9 mouse cellular contexts compared by ENCODE assay signal in the genomic region with DNA sequence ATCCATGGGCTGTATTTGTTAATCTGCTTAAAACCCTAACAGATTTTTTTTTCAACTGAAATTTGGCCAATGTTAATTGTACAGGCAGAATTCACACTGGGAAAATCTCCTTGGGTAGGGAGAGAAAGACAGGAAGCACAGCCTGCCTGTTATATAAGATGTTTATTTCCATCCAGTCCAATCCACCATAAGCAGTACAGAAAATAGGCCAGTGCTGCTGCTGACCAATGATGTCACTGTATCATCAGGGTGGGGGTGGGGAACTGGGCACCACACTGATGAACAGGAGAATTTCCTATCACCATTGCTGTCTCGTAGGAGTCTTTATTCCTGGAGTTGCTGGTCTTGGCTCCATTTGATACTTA.
A peak's percentile ranks its signal among the peaks of the same experiment; 100 is the strongest.
DNase-seq lines count a peak whose midpoint lies in the region; ATAC-seq and TF ChIP-seq lines count a peak whose summit lies in the region.
"Had no signal": no experiment of that assay in that cellular context is flagged by ENCODE, and none has a peak within 500 bp of the region (broad histone marks: within the 10 kb centered on the region; RNA-seq: fewer than 3 reads in every experiment).

No protein-coding gene starts in this region.

- H3K36me3 ChIP-seq in forebrain, embryonic 14.5 days (ENCODE audit: control insufficient read depth, insufficient read depth, low read length), result no peaks in the 10 kb centered on the region
- H3K36me3 ChIP-seq in midbrain, embryonic 15.5 days (replicated peaks), result no peaks in the 10 kb centered on the region
- H3K36me3 ChIP-seq: liver, embryonic 13.5 days had no signal

- DNase-seq in frontal cortex, postnatal 25 days (ENCODE audit: low spot score in 2 of 2), result no peak
- DNase-seq in Patski (ENCODE audit: low read depth, low spot score), result peak; percentile 4
- DNase-seq in forebrain, embryonic 14.5 days (ENCODE audit: low spot score), result peak; percentile 58
- no peak for DNase-seq in layer of hippocampus, postnatal 25 days (ENCODE audit: extremely low spot score in 1 of 2, low spot score in 1 of 2)
- no peak for DNase-seq in urinary bladder, postnatal 25 days (ENCODE audit: low spot score)
- no peak for DNase-seq in urinary bladder, adult 2 months (ENCODE audit: low spot score)
- DNase-seq: liver, embryonic 13.5 days had no signal

- WGBS in forebrain, embryonic 14.5 days, result 24% methylated on average over 1 of the region's 1 CpGs
- 27% methylated on average over 1 of the region's 1 CpGs for WGBS in midbrain, embryonic 15.5 days

- H3K27me3 ChIP-seq in Patski, result no peaks in the 10 kb centered on the region
- no peaks in the 10 kb centered on the region for H3K27me3 ChIP-seq in forebrain, embryonic 14.5 days (replicated peaks; ENCODE audit: control insufficient read depth, insufficient read depth, low read length)
- H3K27me3 ChIP-seq in midbrain, embryonic 15.5 days (replicated peaks), result no peaks in the 10 kb centered on the region
- H3K27me3 ChIP-seq: liver, embryonic 13.5 days had no signal

- POLR2A ChIA-PET in Patski (lab: Charles Lee), result interaction anchor here (0.7 kb wide), 1 partner anchor 820 kb away, joined by 4 read pairs; no protein-coding TSS in a partner anchor

- H3K9ac ChIP-seq in forebrain, embryonic 14.5 days (ENCODE audit: low read length), result no peak overlapping the region
- H3K9ac ChIP-seq in midbrain, embryonic 15.5 days, result no peak overlapping the region
- H3K9ac ChIP-seq: liver, embryonic 13.5 days had no signal

- 0 out of 2 replicates have a peak overlapping the region, but pooled peaks have one; percentile 12 for H3K4me2 ChIP-seq in forebrain, embryonic 14.5 days (ENCODE audit: low read length)
- H3K4me2 ChIP-seq in midbrain, embryonic 15.5 days, result no peak overlapping the region
- H3K4me2 ChIP-seq: liver, embryonic 13.5 days had no signal

- no peak for TF ChIP-seq CTCF in Patski (IDR thresholded peaks at IDR 0.05)

- no peaks in the 10 kb centered on the region for H3K9me3 ChIP-seq in forebrain, embryonic 14.5 days (replicated peaks; ENCODE audit: control insufficient read depth, low read length)
- no peaks in the 10 kb centered on the region for H3K9me3 ChIP-seq in midbrain, embryonic 15.5 days
- H3K9me3 ChIP-seq: liver, embryonic 13.5 days had no signal

- CTCF ChIA-PET in Patski (lab: Charles Lee), result interaction anchor here (0.7 to 1.9 kb wide), 8 partner anchors 10 to 537 kb away, joined by 3 to 7 read pairs (median 4); no protein-coding TSS in a partner anchor

- peak overlapping the region; percentile 48; the same call in 1 of the 2 replicates for H3K27ac ChIP-seq in forebrain, embryonic 14.5 days (ENCODE audit: low read depth, low read length)
- H3K27ac ChIP-seq in midbrain, embryonic 15.5 days, result peak overlapping the region; percentile 59; the same call in 1 of the 2 replicates
- H3K27ac ChIP-seq: liver, embryonic 13.5 days had no signal

- H3K4me3 ChIP-seq in forebrain, embryonic 14.5 days (ENCODE audit: low read depth, low read length), result no peak overlapping the region
- no peak overlapping the region for H3K4me3 ChIP-seq in midbrain, embryonic 15.5 days
- H3K4me3 ChIP-seq: liver, embryonic 13.5 days had no signal

- peaks cover 6% of the 10 kb centered on the region; the same call in 1 of the 2 replicates for H3K4me1 ChIP-seq in forebrain, embryonic 14.5 days (ENCODE audit: control insufficient read depth, insufficient read depth, low read length)
- H3K4me1 ChIP-seq in midbrain, embryonic 15.5 days, result peaks cover 17% of the 10 kb centered on the region
- H3K4me1 ChIP-seq: liver, embryonic 13.5 days had no signal

- in situ Hi-C loops in Patski (cut with MboI; ENCODE audit: low pct_unique_long_range_greater_than_20kb), result no loop called here

- peak; percentile 95 for ATAC-seq in frontal cortex, adult (ENCODE audit: low TSS enrichment)
- ATAC-seq in Patski, result no peak
- ATAC-seq in forebrain, embryonic 14.5 days, result peak; percentile 35
- ATAC-seq in midbrain, embryonic 15.5 days (replicated peaks), result peak; percentile 46; the same call in 1 of the 2 replicates

Comparison
In these comparisons a context has a peak if more than half of its experiments do, and no peak if none do; other contexts are left out.
1. DNase-seq: peak in Patski (single experiment) and forebrain, embryonic 14.5 days (single experiment); none in frontal cortex, postnatal 25 days (0 of 2), layer of hippocampus, postnatal 25 days (0 of 2), urinary bladder, postnatal 25 days (single experiment) and urinary bladder, adult 2 months (single experiment).